Mouse (Mus musculus): ENCODE measurements at regions not wholly inside any gene's neighbourhood (a gene's known extent, or its start where the extent isn't known, plus 50 kb on each side); places are given as distances from the start of the nearest gene placed in this dataset.
"Not testable (repeated sequence)": the region's sequence is repeated elsewhere in the genome, so short reads cannot be mapped to it uniquely, and the experiment has no call there.

- CTCF ChIA-PET, result no interaction called here
- POLR2A ChIA-PET, result no interaction called here
Observed at GRCm38 (mm10) chr11:14136142-14136541, 462.9 kb upstream of the Pom121l12 start.

- POLR2A ChIA-PET, CTCF ChIA-PET: not testable (repeated sequence)
Observed at GRCm38 (mm10) chr11:14142376-14142775, 456.7 kb upstream of the Pom121l12 start.

GRCm38 (mm10) chr11:14147639-14148038, 451.4 kb upstream of the Pom121l12 start:
- POLR2A ChIA-PET, result no interaction called here
- CTCF ChIA-PET, result no interaction called here

- ChIA-PET CTCF (no interaction called here), POLR2A (interaction anchor here in 2 of 4 experiments (0.8 to 0.9 kb wide), 2 partner anchors 12 to 597 kb away, joined by 3 to 4 read pairs; no protein-coding TSS in a partner anchor)
Observed at GRCm38 (mm10) chr11:14159366-14159765, 439.7 kb upstream of the Pom121l12 start.

GRCm38 (mm10) chr11:14169478-14169877, 429.6 kb upstream of the Pom121l12 start:
- POLR2A ChIA-PET, result no interaction called here

DNA sequence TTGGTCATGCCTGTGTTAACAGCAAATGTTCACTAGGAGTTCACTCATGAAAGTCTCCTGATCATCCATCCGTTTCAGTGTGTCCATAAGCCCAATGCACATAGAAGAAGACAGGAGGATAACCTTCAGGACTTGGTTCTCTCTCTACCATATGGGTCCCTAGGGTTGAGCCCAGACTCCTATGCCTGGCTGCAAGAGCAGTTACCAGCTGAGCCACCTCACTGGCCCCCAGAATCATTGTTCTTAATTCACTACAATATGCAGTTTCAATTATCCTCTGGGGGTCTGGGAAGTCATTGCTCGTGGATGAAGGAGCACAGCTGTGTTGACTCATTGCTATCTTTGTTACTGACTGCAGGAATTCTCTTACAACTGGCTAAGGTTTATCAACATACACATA, 424.5 kb upstream of the Pom121l12 start:
- ChIA-PET CTCF (no interaction called here), POLR2A (no interaction called here)

More at GRCm38 (mm10) chr11:14169478-14169877, 429.6 kb upstream of the Pom121l12 start:
- CTCF ChIA-PET, result no interaction called here

DNA sequence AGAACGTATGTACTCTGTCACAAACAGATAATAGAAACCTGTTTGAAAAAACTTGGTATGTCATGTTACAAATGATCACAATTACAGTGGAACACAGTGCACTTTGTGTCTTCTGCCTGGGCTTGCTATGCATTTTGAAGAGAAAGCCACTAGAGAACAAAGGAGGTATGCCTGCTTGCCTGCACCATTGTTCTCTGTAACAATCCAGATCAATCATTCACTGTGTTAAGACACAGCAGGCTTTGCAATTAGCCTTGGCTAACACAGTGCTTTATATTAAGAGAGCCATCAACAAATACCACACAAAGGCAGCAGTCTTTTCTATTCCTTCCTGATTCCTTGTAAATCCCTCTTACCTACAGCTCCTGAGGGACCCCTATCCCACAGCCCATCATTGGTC, 417.1 kb upstream of the Pom121l12 start:
- CTCF ChIA-PET, result no interaction called here
- POLR2A ChIA-PET, result no interaction called here

DNA sequence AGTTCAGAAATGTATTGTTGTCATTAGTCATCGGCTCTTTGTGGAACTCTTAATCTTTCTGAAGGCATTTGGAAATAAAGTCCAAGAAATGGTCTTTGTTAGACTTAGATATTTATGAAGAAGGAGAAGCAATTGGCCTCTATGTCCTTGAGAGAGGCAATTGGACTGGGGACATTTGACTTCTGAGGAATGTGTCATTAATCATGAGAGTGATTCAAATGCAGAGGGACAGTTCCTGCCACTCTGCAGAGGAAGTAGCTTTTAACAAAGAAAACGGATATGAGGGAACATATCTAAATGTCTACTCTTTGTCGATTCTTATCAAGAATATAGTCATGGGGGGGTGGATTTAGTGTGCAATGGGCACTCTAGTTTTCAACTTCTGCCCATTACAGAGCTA, 416.6 kb upstream of the Pom121l12 start:
- POLR2A ChIA-PET, result no interaction called here
- CTCF ChIA-PET, result no interaction called here

DNA sequence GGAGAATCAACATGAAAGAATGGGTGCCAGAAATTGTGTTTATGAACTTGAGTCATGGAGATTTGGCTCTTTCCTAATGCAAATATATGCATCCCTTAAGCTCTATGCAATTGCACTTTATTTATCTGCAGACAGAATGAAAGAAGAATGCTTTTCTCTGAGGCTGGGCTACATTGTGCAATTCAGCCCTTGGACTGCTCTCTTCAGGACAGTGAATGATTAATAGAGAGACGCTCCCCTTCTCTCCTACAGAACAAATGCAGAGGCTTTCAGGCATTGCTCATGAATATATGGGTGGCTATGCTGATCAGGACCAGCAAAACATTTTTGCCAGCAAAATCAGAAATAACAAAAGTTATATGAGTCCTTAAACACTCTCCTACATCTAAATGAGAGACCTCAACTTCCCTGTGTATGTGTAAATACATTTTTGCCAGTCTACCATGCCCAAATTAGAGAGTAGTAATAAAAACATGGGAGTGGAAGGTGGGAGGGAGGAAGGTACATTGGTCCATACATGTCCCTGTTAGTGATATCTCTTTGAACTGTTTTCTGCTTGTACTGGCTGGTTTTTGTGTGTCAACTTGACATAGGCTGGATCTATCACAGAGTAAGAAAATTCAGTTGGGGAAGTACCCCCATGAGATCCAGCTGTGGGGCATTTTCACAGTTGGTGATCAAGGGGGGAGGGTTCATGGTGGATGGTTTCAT, 415.7 kb upstream of the Pom121l12 start:
- ChIA-PET POLR2A (no interaction called here), CTCF (no interaction called here)

DNA sequence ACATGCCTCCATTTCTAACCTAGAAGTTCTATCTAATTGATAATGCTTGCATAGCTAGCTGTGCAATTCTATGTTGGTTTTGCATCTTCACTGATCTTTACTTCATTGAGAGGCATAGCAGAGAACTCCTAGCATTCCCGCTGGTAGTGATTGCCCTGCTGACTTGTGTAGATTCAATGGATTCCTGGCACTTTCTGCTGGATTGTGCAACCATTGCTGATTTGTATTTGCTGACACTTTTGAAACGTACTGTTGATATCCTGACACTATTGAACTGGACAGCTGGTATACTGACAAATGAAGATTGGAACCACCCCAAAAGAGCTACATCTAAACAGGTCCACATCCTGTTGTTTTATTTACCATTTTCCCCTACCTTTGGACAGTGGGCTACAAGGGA, 404.0 kb upstream of the Pom121l12 start:
- POLR2A ChIA-PET, result interaction anchor here in 1 of 4 experiments (0.6 to 0.7 kb wide), 2 partner anchors 177 to 1071 kb away, joined by 3 to 4 read pairs; no protein-coding TSS in a partner anchor
- CTCF ChIA-PET, result no interaction called here
